Mouse (Mus musculus) hindbrain, embryonic 16.5 days (tissue): Measurements from ENCODE around the gene Dgkg. TPM values are rescaled to one million over a fixed set of nuclear protein-coding genes. Genes with fewer than 3 reads are reported as not detected.

ENCODE experiments used
- ATAC-seq: fragments of 200-750 bp; cut with Nextera tagmentation; 2 replicates; pipeline ENCODE4 v1.8.0; 2017; ENCODE audit warnings: moderate TSS enrichment, moderate library complexity
- H3K27ac ChIP-seq: fragments of 300-500 bp; sonication (generic); 2 replicates; pipeline ENCODE4 v1.5.1; 2014; ENCODE audit warnings: low read depth, mild to moderate bottlenecking, control low read depth, low read length, moderate library complexity
- H3K27me3 ChIP-seq: fragments of 300-500 bp; sonication (generic); replicated peaks from 2 replicates; pipeline ENCODE4 v1.6.1; 2014; ENCODE audit warnings: low read length; ENCODE audit not compliant: control insufficient read depth, insufficient read depth
- H3K36me3 ChIP-seq: fragments of 300-500 bp; sonication (generic); 2 replicates; pipeline ENCODE4 v1.6.1; 2014; ENCODE audit warnings: mild to moderate bottlenecking, low read length, moderate library complexity, mixed read lengths; ENCODE audit not compliant: control insufficient read depth, insufficient read depth
- H3K4me1 ChIP-seq: fragments of 300-500 bp; sonication (generic); 2 replicates; pipeline ENCODE4 v1.6.1; 2014; ENCODE audit warnings: low read depth, low read length; ENCODE audit not compliant: control insufficient read depth, insufficient read depth
- H3K4me2 ChIP-seq: fragments of 300-500 bp; sonication (generic); 2 replicates; pipeline ENCODE4 v1.6.1; 2014; ENCODE audit warnings: mild to moderate bottlenecking, low read length, control low read depth, moderate library complexity
- H3K4me3 ChIP-seq: fragments of 300-500 bp; sonication (generic); 2 replicates; pipeline ENCODE4 v1.5.1; 2014; ENCODE audit warnings: mild to moderate bottlenecking, low read length, control low read depth, moderate library complexity
- H3K9ac ChIP-seq: fragments of 300-500 bp; sonication (generic); 2 replicates; pipeline ENCODE4 v1.6.1; 2014; ENCODE audit warnings: low read depth, mild to moderate bottlenecking, control low read depth, low read length, moderate library complexity
- H3K9me3 ChIP-seq: fragments of 300-500 bp; sonication (generic); 2 replicates; pipeline ENCODE4 v1.6.1; 2014; ENCODE audit warnings: mild to moderate bottlenecking, low read length, moderate library complexity; ENCODE audit not compliant: control insufficient read depth
- WGBS: fragments of 180-500 bp; shearing (Covaris S2); extraction: QIAGEN DNeasy Blood & Tissue Kit; methylation state at CpG from one replicate; pipeline ENCODE4 v1.1.7; 2014; 5-methylcytosine and 5-hydroxymethylcytosine counted together
- polyA plus RNA-seq: library from polyadenylated mRNA; unstranded; fragments of >200 nt; fragmentation: Nextera tagmentation; extraction: Ambion mirVana; gene quantifications from 2 replicates; pipeline ENCODE4 v1.2.1, GENCODE M21; 2015

Dgkg gene
- polyA plus RNA-seq, 1 experiment from 2014 or later: 6.9 TPM

DNA sequence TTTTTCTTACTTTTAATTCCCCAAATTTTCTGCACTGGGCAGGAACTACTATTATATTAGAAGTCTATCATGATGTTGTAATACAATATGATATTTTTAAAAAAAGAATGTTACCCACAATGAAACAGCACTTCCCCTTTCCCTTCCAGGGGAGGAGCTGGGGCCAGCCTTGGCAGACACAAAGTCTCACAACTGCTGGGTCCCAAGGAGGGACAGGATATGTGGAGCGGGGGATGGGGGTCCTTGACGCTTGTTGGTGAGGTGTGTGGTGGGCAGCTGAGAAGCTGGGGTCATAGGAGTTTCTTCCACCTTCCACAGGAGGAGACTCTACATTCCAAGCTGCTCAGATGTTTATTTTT lies 2.6 kb downstream of the Dgkg start:
- H3K27me3 ChIP-seq: peaks cover 4% of the 10 kb centered on the region; the same call in 1 of the 2 replicates

DNA sequence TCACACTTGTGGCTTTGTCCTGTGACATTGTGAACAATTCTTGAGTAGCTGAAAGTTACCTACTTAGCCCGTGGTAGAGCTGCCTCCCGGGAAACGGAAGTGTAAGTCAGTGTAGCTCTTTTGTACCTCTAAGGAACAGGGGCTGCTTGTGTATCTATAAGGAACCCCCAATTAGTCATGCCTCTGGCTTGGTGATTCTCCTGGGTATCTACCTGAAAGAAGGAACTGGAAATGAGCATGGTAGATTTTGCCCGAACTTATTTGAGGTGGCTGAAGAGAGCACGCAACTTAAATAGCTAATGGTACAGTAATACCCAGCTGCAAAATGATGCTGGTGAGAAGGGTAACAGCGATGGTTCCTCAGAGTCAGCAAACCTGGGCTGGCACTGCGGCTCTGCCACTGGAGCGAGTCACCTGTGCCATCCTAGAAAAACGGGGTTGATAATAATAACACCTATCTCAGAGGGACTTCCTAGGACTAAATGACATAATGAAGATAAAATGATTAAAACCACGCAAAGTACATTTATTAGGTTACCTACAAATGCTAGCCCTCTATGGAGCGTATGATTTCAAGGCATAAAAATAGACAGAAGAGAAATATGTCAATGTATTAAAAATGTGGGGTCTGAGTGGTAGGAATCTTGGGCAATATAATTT lies 3.1 kb downstream of the Dgkg start:
- no peaks in the 10 kb centered on the region for H3K36me3 ChIP-seq
- H3K27ac ChIP-seq: no peak overlapping the region
- no peaks in the 10 kb centered on the region for H3K9me3 ChIP-seq
- H3K4me2 ChIP-seq: no peak overlapping the region
- no peak overlapping the region for H3K9ac ChIP-seq
- no peak overlapping the region for H3K4me3 ChIP-seq
- peaks cover 4% of the 10 kb centered on the region; the same call in 1 of the 2 replicates for H3K27me3 ChIP-seq
- no peak for ATAC-seq
- peaks cover 5% of the 10 kb centered on the region for H3K4me1 ChIP-seq
- WGBS: 88% methylated on average over 11 of the region's 11 CpGs

More for the DNA sequence above, 2.6 kb downstream of the Dgkg start:
- 55% methylated on average over 2 of the region's 2 CpGs for WGBS
- ATAC-seq: no peak
- no peaks in the 10 kb centered on the region for H3K36me3 ChIP-seq
- no peaks in the 10 kb centered on the region for H3K9me3 ChIP-seq
- H3K4me2 ChIP-seq: no peak overlapping the region
- H3K4me1 ChIP-seq: peaks cover 5% of the 10 kb centered on the region
- H3K9ac ChIP-seq: no peak overlapping the region
- H3K27ac ChIP-seq: no peak overlapping the region
- no peak overlapping the region for H3K4me3 ChIP-seq

DNA sequence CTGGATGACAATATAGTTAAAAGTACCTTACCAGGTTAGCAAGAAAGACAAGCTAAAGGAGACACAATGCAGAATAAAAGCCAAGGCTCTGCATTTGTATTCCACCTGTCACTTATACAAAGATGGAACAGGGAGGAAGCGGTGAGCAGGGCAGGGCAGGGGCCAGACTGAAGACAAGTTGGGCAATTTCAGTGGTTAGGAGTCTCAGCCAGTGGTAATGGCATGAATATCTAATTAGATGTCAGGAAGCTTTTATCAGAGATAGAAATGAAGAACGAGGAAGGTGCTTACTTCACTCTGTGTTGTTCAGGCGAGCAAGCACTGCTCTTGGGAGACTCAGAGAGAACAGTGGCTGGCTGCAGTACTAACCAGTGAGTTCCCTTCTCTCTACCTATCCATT lies 5.8 kb downstream of the Dgkg start:
- Histone ChIP-seq H3K4me2 (no peak overlapping the region), H3K4me3 (no peak overlapping the region), H3K27me3 (peaks cover 2% of the 10 kb centered on the region; the same call in 1 of the 2 replicates), H3K36me3 (no peaks in the 10 kb centered on the region), H3K4me1 (no peaks in the 10 kb centered on the region; the same call in 1 of the 2 replicates), H3K27ac (no peak overlapping the region), H3K9ac (no peak overlapping the region), H3K9me3 (no peaks in the 10 kb centered on the region)
- WGBS: 70% methylated on average over 3 of the region's 3 CpGs
- ATAC-seq: no peak

DNA sequence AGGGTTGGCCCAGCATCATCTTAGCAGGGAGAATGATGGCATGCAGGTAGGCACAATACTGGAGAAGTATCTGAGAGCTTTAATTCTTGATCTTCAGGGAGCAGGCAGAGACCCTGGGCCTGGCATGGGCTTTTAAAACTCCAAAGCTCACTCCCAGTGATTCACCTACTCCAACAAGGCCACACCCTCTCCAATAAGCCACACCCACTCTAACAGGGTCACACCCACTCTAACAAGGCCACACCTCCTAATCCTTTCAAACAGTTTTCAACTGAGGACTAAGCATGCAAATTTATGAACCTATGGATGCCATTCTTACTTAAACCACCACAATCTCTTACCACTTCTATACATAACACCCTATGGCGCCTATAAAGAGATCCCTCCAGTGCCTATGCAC lies 11.8 kb downstream of the Dgkg start:
- ATAC-seq: no peak
- 84% methylated on average over 1 of the region's 1 CpGs for WGBS

DNA sequence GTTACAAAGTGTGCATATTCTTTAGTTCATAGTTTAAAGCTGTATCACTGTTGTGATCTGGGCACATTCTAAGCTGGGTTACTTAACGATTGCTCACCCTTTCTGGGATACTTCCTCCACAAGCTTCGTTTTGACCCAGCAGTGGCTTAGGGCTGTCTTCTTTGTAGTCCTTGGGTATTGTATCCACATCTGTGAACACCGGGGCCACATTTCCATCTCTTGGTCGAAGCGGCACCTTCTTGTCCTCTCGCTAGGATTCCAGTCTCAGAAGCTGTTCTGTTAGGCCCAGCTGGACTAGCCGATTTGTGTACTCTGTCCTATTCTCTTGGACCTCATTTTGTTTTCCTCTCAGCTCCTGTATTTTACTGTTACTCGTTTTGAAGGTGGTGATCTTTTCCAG lies 13.6 kb downstream of the Dgkg start:
- Histone ChIP-seq H3K4me2 (no peak overlapping the region), H3K36me3 (no peaks in the 10 kb centered on the region), H3K4me1 (no peaks in the 10 kb centered on the region), H3K4me3 (no peak overlapping the region), H3K27ac (no peak overlapping the region), H3K9ac (no peak overlapping the region), H3K27me3 (no peaks in the 10 kb centered on the region), H3K9me3 (no peaks in the 10 kb centered on the region)
- WGBS: 74% methylated on average over 8 of the region's 8 CpGs
- ATAC-seq: no peak

More for the DNA sequence above, 11.8 kb downstream of the Dgkg start:
- Histone ChIP-seq H3K4me2 (no peak overlapping the region), H3K36me3 (no peaks in the 10 kb centered on the region), H3K27ac (no peak overlapping the region), H3K9me3 (no peaks in the 10 kb centered on the region), H3K9ac (no peak overlapping the region), H3K27me3 (no peaks in the 10 kb centered on the region), H3K4me1 (no peaks in the 10 kb centered on the region), H3K4me3 (no peak overlapping the region)

DNA sequence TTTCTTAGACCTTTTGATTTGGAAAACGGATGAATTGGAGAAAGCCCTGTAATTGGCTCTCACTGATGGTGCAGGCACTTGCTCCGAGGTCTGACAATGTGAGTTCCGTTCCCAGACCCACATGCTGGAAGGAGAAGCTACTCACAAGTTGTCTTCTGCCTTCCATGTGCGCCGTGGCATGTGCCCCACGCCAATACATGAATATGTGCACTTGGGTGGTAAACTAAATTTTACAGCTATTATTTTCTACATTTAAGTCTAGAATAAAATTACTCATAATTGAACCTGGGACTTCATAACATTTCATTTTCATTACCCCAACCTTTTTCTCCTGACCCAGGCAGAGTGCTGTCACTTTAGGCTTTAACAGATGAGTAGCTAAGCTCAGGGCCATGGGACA lies 14.1 kb downstream of the Dgkg start:
- H3K27me3 ChIP-seq: no peaks in the 10 kb centered on the region
- H3K4me2 ChIP-seq: no peak overlapping the region
- H3K36me3 ChIP-seq: no peaks in the 10 kb centered on the region
- H3K9me3 ChIP-seq: no peaks in the 10 kb centered on the region
- H3K4me1 ChIP-seq: no peaks in the 10 kb centered on the region
- H3K9ac ChIP-seq: no peak overlapping the region
- no peak overlapping the region for H3K27ac ChIP-seq
- H3K4me3 ChIP-seq: no peak overlapping the region
- 92% methylated on average over 6 of the region's 6 CpGs for WGBS
- ATAC-seq: no peak

DNA sequence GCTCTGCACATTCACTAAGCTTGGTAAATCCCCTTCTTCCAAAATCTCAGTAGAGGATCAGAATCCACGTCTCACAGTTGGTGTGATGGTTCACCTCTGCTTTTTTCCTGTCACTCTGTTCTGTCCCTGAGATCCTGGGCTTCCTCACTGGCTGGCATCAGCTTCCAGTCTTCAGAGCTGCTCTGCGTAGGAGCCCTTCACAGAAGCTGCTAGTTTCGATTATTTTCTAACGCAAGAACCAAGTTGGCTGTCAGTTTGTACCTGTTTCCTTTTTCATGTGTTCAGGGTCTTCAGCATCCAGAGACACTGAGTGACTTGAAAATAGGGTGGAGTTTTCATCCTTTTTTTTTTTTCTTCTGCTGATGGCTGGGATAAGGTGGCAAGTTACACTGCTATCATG lies 15.0 kb downstream of the Dgkg start:
- no peak overlapping the region for H3K4me3 ChIP-seq
- H3K4me2 ChIP-seq: no peak overlapping the region
- H3K36me3 ChIP-seq: no peaks in the 10 kb centered on the region
- no peaks in the 10 kb centered on the region for H3K9me3 ChIP-seq
- no peak overlapping the region for H3K27ac ChIP-seq
- H3K9ac ChIP-seq: no peak overlapping the region
- H3K27me3 ChIP-seq: no peaks in the 10 kb centered on the region
- 77% methylated on average over 4 of the region's 4 CpGs for WGBS
- H3K4me1 ChIP-seq: no peaks in the 10 kb centered on the region
- ATAC-seq: no peak

DNA sequence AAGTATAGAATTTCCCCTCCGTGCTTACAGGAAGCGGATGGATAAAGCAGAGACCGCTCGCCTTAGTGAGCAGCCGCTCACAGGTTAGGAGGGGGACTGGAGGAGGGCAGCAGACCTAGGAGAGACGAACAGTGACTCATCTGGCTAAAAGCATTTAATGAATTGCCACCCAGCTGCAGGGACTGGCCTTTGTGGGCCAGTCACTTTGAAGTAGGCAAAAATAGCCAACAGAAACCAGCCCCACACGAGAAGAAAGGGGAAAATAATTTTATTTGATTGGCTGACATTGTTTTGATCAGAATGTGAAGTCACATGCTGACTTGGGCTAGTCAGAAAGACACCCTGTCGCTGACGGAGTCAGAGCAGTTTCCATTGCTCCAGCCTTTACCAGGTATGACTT lies 15.4 kb downstream of the Dgkg start:
- ATAC-seq: no peak
- Histone ChIP-seq H3K9me3 (no peaks in the 10 kb centered on the region), H3K27ac (no peak overlapping the region), H3K27me3 (no peaks in the 10 kb centered on the region), H3K36me3 (no peaks in the 10 kb centered on the region), H3K9ac (no peak overlapping the region), H3K4me3 (no peak overlapping the region), H3K4me2 (no peak overlapping the region), H3K4me1 (no peaks in the 10 kb centered on the region)
- 38% methylated on average over 9 of the region's 9 CpGs for WGBS

DNA sequence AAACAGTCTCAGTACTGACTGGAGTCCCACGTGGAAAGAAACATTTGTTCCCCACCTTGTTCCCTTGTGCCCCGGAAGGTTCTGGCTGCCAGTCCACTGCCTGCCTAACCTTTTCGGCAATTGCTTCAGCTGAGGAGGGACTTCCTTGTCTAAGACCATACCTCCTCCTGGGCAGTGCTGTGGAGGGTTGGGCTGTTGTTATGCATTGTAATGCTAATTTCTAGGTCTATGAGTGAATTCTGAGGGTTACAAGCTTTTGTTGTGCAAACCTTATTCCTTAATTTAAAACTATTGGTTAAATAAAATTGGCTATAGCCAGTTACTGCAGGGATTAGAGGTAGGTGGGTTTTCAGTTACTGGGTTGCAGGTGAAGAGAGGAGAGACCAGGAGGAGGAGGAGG lies 19.7 kb downstream of the Dgkg start:
- H3K9ac ChIP-seq: no peak overlapping the region
- H3K4me1 ChIP-seq: no peaks in the 10 kb centered on the region
- no peak overlapping the region for H3K4me2 ChIP-seq
- ATAC-seq: no peak
- no peaks in the 10 kb centered on the region for H3K9me3 ChIP-seq
- 39% methylated on average over 3 of the region's 3 CpGs for WGBS
- H3K36me3 ChIP-seq: no peaks in the 10 kb centered on the region
- H3K4me3 ChIP-seq: no peak overlapping the region
- no peaks in the 10 kb centered on the region for H3K27me3 ChIP-seq
- no peak overlapping the region for H3K27ac ChIP-seq

DNA sequence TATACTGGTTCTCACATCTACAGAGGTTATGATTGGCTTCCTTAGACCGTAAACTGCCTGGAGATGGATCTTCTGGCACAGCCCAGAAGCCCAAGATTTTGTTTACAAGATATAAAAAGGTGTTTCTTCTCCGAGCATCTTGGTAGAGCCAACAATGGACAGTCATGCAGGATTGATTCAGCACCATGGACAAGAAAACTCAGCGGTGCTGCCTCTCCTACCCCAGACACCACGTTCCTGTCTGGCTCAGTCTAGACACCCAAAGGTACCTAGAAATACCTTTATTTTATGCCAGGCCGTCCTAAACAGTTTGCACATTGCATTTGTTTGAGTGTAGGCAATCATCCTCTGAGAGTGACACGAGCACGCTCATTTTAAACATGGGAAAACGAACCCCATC lies 21.3 kb downstream of the Dgkg start:
- H3K4me2 ChIP-seq: no peak overlapping the region
- WGBS: 63% methylated on average over 8 of the region's 8 CpGs
- no peaks in the 10 kb centered on the region for H3K27me3 ChIP-seq
- no peak overlapping the region for H3K4me3 ChIP-seq
- H3K36me3 ChIP-seq: no peaks in the 10 kb centered on the region
- no peak overlapping the region for H3K9ac ChIP-seq
- no peaks in the 10 kb centered on the region for H3K4me1 ChIP-seq
- ATAC-seq: no peak
- no peak overlapping the region for H3K27ac ChIP-seq
- no peaks in the 10 kb centered on the region for H3K9me3 ChIP-seq
